Mouse (Mus musculus) heart, postnatal 0 days (tissue): ENCODE data around the gene Pprc1.

Experiments
- CTCF ChIP-seq: IDR thresholded peaks from 2 replicates; pipeline ENCODE4 v1.5.1; 2016; ENCODE audit warnings: antibody characterized with exemption, control low read depth, low read depth
- EP300 ChIP-seq: IDR thresholded peaks from 2 replicates; pipeline ENCODE4 v1.6.1; 2016; ENCODE audit warnings: antibody characterized with exemption, low read depth

DNA sequence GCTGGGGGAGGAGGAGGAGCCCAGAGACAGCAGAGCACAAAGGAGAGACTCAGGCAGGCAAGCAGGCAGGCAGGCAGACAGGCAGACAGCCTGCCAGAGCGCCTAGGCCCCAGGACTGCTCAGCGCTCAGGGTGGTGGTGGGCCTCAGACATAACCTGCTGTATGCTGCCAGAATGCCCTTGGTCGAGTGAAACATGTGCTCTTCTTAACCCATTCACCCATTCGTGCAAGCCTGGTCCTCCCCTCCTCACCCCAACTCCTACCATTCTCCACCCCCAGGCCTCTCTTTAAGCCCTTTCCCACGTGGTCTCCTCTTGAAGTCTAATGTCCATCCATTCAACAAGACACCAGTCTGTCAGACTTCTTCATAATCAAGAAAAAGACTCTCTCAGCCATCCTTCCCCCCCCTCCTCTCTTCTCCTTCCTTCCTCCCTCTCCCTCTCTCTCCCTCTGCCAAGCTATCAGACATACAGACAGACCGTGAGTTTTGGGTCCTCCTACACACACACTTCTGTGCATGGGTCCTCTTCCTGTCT, 2.1 kb upstream of the Pprc1 start:
- TF ChIP-seq CTCF (no peak), EP300 (no peak)
